Mouse (Mus musculus): ENCODE results near the gene Nbea.
A peak's percentile ranks its signal among the peaks of the same experiment; 100 is the strongest.

Gene Nbea

GRCm38 (mm10) chr3:56183159-56184133 lies at the start of gene Nbea:
Nbea (minus strand) TSS chr3:56183701.
- peak; percentile 87 to 89 for DNase-seq (ENCODE audit: low spot score in 2 of 2)

- no peak for DNase-seq (ENCODE audit: low spot score in 2 of 2)
Observed at GRCm38 (mm10) chr3:56229283-56229682, 45.8 kb upstream of the Nbea start.

GRCm38 (mm10) chr3:56215989-56216388 lies 32.5 kb upstream of the Nbea start:
- DNase-seq (ENCODE audit: low spot score in 2 of 2) = no peak

GRCm38 (mm10) chr3:56203968-56204367 lies 20.5 kb upstream of the Nbea start:
- peak in 1 of 2 experiments; percentile 39 for DNase-seq (ENCODE audit: low spot score in 2 of 2)

- no peak for DNase-seq (ENCODE audit: low spot score in 2 of 2)
Observed at GRCm38 (mm10) chr3:56188238-56188637, 4.7 kb upstream of the Nbea start.

GRCm38 (mm10) chr3:56187131-56187779 lies 3.8 kb upstream of the Nbea start:
- DNase-seq (ENCODE audit: low spot score in 2 of 2) = no peak

GRCm38 (mm10) chr3:56182371-56183158 lies 936 bp downstream of the Nbea start:
- peak; percentile 47 to 48 for DNase-seq (ENCODE audit: low spot score in 2 of 2)

- no peak for DNase-seq (ENCODE audit: low spot score in 2 of 2)
Observed at GRCm38 (mm10) chr3:56181991-56182370, 1.5 kb downstream of the Nbea start.

- DNase-seq (ENCODE audit: low spot score in 2 of 2) = peak in 1 of 2 experiments; percentile 45
Observed at GRCm38 (mm10) chr3:56181025-56181424, 2.5 kb downstream of the Nbea start.

- DNase-seq (ENCODE audit: low spot score in 2 of 2) = no peak
Observed at GRCm38 (mm10) chr3:56157864-56158263, 25.6 kb downstream of the Nbea start.

- DNase-seq (ENCODE audit: low spot score in 2 of 2) = no peak
Observed at GRCm38 (mm10) chr3:56126674-56127073, 56.8 kb downstream of the Nbea start.

- no peak for DNase-seq (ENCODE audit: low spot score in 2 of 2)
Observed at GRCm38 (mm10) chr3:56116647-56117046, 66.9 kb downstream of the Nbea start.

GRCm38 (mm10) chr3:56108101-56108500 lies 75.4 kb downstream of the Nbea start:
- no peak for DNase-seq (ENCODE audit: low spot score in 2 of 2)

- DNase-seq (ENCODE audit: low spot score in 2 of 2) = no peak
Observed at GRCm38 (mm10) chr3:56097105-56097504, 86.4 kb downstream of the Nbea start.

- no peak for DNase-seq (ENCODE audit: low spot score in 2 of 2)
Observed at GRCm38 (mm10) chr3:56079015-56079612, 104.4 kb downstream of the Nbea start.

- DNase-seq (ENCODE audit: low spot score in 2 of 2) = no peak
Observed at GRCm38 (mm10) chr3:56067849-56068248, 115.7 kb downstream of the Nbea start.

- no peak for DNase-seq (ENCODE audit: low spot score in 2 of 2)
Observed at GRCm38 (mm10) chr3:56066360-56067040, 117.0 kb downstream of the Nbea start.

- no peak for DNase-seq (ENCODE audit: low spot score in 2 of 2)
Observed at GRCm38 (mm10) chr3:56065234-56065633, 118.3 kb downstream of the Nbea start.

- DNase-seq (ENCODE audit: low spot score in 2 of 2) = no peak
Observed at GRCm38 (mm10) chr3:56045659-56046336, 137.7 kb downstream of the Nbea start.

GRCm38 (mm10) chr3:56043091-56043490 lies 140.4 kb downstream of the Nbea start:
- no peak for DNase-seq (ENCODE audit: low spot score in 2 of 2)

All from frontal cortex, postnatal 36 days (tissue).